Mouse (Mus musculus) hindbrain, embryonic 16.5 days (tissue): Measurements from ENCODE around the gene Phf1. TPM values are rescaled to one million over a fixed set of nuclear protein-coding genes. Genes with fewer than 3 reads are reported as not detected.
A peak's percentile ranks its signal among the peaks of the same experiment; 100 is the strongest.
"Not testable (repeated sequence)": the region's sequence is repeated elsewhere in the genome, so short reads cannot be mapped to it uniquely, and the experiment has no call there.

Source experiments
- ATAC-seq: fragments of 200-750 bp; cut with Nextera tagmentation; 2 replicates; pipeline ENCODE4 v1.8.0; 2017; ENCODE audit warnings: moderate TSS enrichment, moderate library complexity
- H3K27ac ChIP-seq: fragments of 300-500 bp; sonication (generic); 2 replicates; pipeline ENCODE4 v1.5.1; 2014; ENCODE audit warnings: low read depth, mild to moderate bottlenecking, control low read depth, low read length, moderate library complexity
- H3K27me3 ChIP-seq: fragments of 300-500 bp; sonication (generic); replicated peaks from 2 replicates; pipeline ENCODE4 v1.6.1; 2014; ENCODE audit warnings: low read length; ENCODE audit not compliant: control insufficient read depth, insufficient read depth
- H3K36me3 ChIP-seq: fragments of 300-500 bp; sonication (generic); 2 replicates; pipeline ENCODE4 v1.6.1; 2014; ENCODE audit warnings: mild to moderate bottlenecking, low read length, moderate library complexity, mixed read lengths; ENCODE audit not compliant: control insufficient read depth, insufficient read depth
- H3K4me1 ChIP-seq: fragments of 300-500 bp; sonication (generic); 2 replicates; pipeline ENCODE4 v1.6.1; 2014; ENCODE audit warnings: low read depth, low read length; ENCODE audit not compliant: control insufficient read depth, insufficient read depth
- H3K4me2 ChIP-seq: fragments of 300-500 bp; sonication (generic); 2 replicates; pipeline ENCODE4 v1.6.1; 2014; ENCODE audit warnings: mild to moderate bottlenecking, low read length, control low read depth, moderate library complexity
- H3K4me3 ChIP-seq: fragments of 300-500 bp; sonication (generic); 2 replicates; pipeline ENCODE4 v1.5.1; 2014; ENCODE audit warnings: mild to moderate bottlenecking, low read length, control low read depth, moderate library complexity
- H3K9ac ChIP-seq: fragments of 300-500 bp; sonication (generic); 2 replicates; pipeline ENCODE4 v1.6.1; 2014; ENCODE audit warnings: low read depth, mild to moderate bottlenecking, control low read depth, low read length, moderate library complexity
- H3K9me3 ChIP-seq: fragments of 300-500 bp; sonication (generic); 2 replicates; pipeline ENCODE4 v1.6.1; 2014; ENCODE audit warnings: mild to moderate bottlenecking, low read length, moderate library complexity; ENCODE audit not compliant: control insufficient read depth
- WGBS: fragments of 180-500 bp; shearing (Covaris S2); extraction: QIAGEN DNeasy Blood & Tissue Kit; methylation state at CpG from one replicate; pipeline ENCODE4 v1.1.7; 2014; 5-methylcytosine and 5-hydroxymethylcytosine counted together
- polyA plus RNA-seq: library from polyadenylated mRNA; unstranded; fragments of >200 nt; fragmentation: Nextera tagmentation; extraction: Ambion mirVana; gene quantifications from 2 replicates; pipeline ENCODE4 v1.2.1, GENCODE M21; 2015

Gene Phf1
- polyA plus RNA-seq, 1 experiment from 2014 or later: 30.3 TPM

DNA sequence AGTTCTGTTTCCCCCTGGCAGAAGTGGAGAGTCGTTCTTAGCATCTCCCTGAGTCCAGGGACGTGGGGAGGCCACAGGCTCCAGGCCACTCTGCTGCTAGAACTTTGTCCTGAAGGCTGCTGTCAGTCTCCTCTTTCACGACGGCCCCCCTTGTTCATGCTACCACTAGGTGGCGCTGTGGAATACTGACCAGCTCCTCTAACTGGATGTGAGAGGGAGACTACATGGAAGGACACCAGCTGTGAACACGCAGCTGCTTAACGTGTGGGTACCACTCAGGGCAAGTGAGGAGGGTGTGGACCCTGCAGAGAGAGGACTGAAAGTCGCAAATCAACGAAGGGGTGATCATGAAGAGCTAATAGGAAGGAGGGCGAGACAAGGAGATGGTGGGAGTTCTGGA, 37.3 kb upstream of the Phf1 start:
- Histone ChIP-seq H3K36me3 (no peaks in the 10 kb centered on the region), H3K9ac (no peak overlapping the region), H3K27me3 (0 out of 2 replicates have a peak, but pooled peaks cover 2% of the 10 kb centered on the region), H3K4me3 (no peak overlapping the region), H3K4me2 (no peak overlapping the region), H3K4me1 (peaks cover 6% of the 10 kb centered on the region), H3K27ac (no peak overlapping the region), H3K9me3 (no peaks in the 10 kb centered on the region)
- WGBS: 17% methylated on average over 10 of the region's 10 CpGs
- ATAC-seq: no peak

GRCm38 (mm10) chr17:26900916-26901315, 31.9 kb upstream of the Phf1 start:
- H3K4me3 ChIP-seq: no peak overlapping the region
- no peak overlapping the region for H3K4me2 ChIP-seq
- H3K9me3 ChIP-seq: no peaks in the 10 kb centered on the region
- H3K36me3 ChIP-seq: no peaks in the 10 kb centered on the region
- H3K9ac ChIP-seq: no peak overlapping the region
- H3K27ac ChIP-seq: no peak overlapping the region
- ATAC-seq: no peak
- 83% methylated on average over 6 of the region's 6 CpGs for WGBS
- H3K4me1 ChIP-seq: no peaks in the 10 kb centered on the region
- 0 out of 2 replicates have a peak, but pooled peaks cover 2% of the 10 kb centered on the region for H3K27me3 ChIP-seq

- ATAC-seq: no peak
- no peak overlapping the region for H3K4me2 ChIP-seq
- H3K9me3 ChIP-seq: no peaks in the 10 kb centered on the region
- H3K36me3 ChIP-seq: no peaks in the 10 kb centered on the region
- no peak overlapping the region for H3K9ac ChIP-seq
- H3K4me1 ChIP-seq: no peaks in the 10 kb centered on the region
- no peak overlapping the region for H3K27ac ChIP-seq
- no peak overlapping the region for H3K4me3 ChIP-seq
- no peaks in the 10 kb centered on the region for H3K27me3 ChIP-seq
- WGBS: 66% methylated on average over 5 of the region's 5 CpGs
These were observed 28.5 kb upstream of the Phf1 start for GRCm38 (mm10) chr17:26904320-26904719.

DNA sequence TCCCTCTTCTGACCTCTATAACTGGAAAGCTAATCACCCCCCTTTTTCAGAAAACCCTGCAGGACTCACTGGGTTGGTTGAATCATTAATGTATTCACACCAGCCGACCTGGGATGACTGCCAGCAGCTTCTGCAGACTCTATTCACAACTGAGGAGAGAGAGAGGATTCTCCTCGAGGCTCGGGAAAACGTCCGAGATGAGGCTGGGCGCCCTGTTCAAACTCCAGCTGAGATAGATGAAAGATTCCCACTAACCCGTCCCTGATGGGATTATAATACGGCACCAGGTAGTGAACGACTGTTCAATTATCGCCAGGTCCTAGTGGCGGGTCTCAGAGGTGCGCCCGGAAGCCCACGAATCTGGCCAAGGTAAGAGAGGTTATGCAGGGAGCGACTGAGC, 25.3 kb upstream of the Phf1 start:
- not testable (repeated sequence) for H3K36me3 ChIP-seq, H3K9ac ChIP-seq, H3K27ac ChIP-seq, H3K27me3 ChIP-seq, ATAC-seq, H3K9me3 ChIP-seq, H3K4me3 ChIP-seq, H3K4me1 ChIP-seq, H3K4me2 ChIP-seq
- 71% methylated on average over 14 of the region's 15 CpGs for WGBS

GRCm38 (mm10) chr17:26915248-26915647, 17.6 kb upstream of the Phf1 start:
- Histone ChIP-seq H3K36me3 (no peaks in the 10 kb centered on the region), H3K27me3 (no peaks in the 10 kb centered on the region), H3K4me3 (no peak overlapping the region), H3K9me3 (no peaks in the 10 kb centered on the region), H3K27ac (no peak overlapping the region), H3K9ac (no peak overlapping the region), H3K4me1 (peaks cover 3% of the 10 kb centered on the region; the same call in 1 of the 2 replicates), H3K4me2 (no peak overlapping the region)
- WGBS: 23% methylated on average over 1 of the region's 1 CpGs
- ATAC-seq: no peak

DNA sequence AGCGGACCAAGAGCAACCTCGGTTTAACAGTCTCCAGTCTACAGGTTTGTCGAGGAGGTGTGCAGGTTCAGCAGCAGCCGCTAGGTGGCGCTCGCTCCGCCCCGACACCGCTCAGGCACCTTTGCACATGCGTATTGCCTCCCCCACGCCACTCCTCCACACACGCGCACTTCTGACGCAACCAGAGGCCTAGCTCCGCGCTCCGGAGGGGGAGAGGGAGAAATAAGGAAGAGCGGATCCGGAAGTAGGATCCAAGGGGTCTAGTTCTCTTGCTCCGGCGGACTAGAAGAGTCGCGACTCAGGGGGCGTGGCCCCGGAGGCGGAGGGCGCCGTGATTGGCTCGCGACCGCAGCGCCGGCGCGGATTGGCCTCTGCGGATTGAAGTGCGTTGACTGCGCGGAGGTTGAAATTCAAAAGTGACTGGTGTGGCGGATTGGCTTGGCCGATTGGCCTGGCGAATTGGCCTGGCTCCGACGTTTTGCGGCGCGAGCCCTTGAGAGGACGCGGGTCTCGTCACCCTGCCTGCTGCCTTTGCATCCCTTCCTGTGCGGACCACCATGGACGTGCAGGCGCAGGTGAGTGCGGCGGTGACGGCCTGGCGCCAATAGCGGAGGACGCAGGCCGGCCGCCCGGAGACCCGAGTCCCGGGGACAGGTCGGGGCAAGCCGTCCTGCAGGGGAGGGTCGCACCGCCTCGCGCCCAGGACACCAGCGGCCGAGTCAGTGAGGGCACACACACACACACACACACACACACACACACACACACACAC, 16.0 kb upstream of the Phf1 start, which contains the start of gene Kifc5b:
Gene Kifc5b, plus strand, starts transcription at position 381 of the 772 bp plus-strand sequence.
- ATAC-seq: peak; percentile 100
- Histone ChIP-seq H3K9ac (peak within 1 kb of the TSS; percentile 65), H3K36me3 (no peaks in the 10 kb centered on the region), H3K27me3 (no peaks in the 10 kb centered on the region), H3K4me3 (peak within 1 kb of the TSS; percentile 68), H3K4me1 (peaks cover 3% of the 10 kb centered on the region; the same call in 1 of the 2 replicates), H3K27ac (no peak within 1 kb of the TSS), H3K9me3 (no peaks in the 10 kb centered on the region), H3K4me2 (peak within 1 kb of the TSS; percentile 75)
- WGBS: under 1% methylated on average over 63 of the region's 72 CpGs

GRCm38 (mm10) chr17:26917560-26917959, 15.3 kb upstream of the Phf1 start:
- 3% methylated on average over 12 of the region's 12 CpGs for WGBS
- not testable (repeated sequence) for H3K27me3 ChIP-seq, H3K27ac ChIP-seq, ATAC-seq, H3K4me1 ChIP-seq, H3K36me3 ChIP-seq, H3K9me3 ChIP-seq
- Histone ChIP-seq H3K9ac (peak overlapping the region; percentile 65), H3K4me3 (peak overlapping the region; percentile 68), H3K4me2 (peak overlapping the region; percentile 75)

DNA sequence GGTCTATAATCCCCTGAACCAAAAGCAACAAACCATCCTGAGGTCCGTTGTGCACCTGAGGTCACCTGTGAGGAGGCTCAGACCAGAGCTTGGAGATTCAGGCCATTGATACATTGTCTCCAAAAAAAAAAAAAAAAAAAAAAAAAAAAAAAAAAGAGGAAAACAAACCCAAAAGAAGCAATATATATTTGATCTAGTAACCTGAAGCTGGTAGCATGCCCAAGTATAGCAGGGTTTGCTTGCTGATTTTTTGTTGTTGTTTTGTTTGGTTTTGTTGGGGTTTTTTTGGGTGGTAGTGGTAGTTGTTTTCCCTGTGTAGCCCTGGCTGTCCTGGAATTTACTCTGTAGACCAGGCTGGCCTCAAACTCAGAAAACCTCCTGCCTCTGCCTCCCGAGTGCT, 14.5 kb upstream of the Phf1 start:
- Histone ChIP-seq H3K4me1 (peaks cover 3% of the 10 kb centered on the region; the same call in 1 of the 2 replicates), H3K27ac (no peak overlapping the region), H3K4me2 (peak overlapping the region; percentile 23; the same call in 1 of the 2 replicates), H3K36me3 (no peaks in the 10 kb centered on the region), H3K9ac (no peak overlapping the region), H3K9me3 (no peaks in the 10 kb centered on the region), H3K27me3 (no peaks in the 10 kb centered on the region), H3K4me3 (no peak overlapping the region)
- WGBS: 88% methylated on average over 2 of the region's 2 CpGs
- no peak for ATAC-seq

- not testable (repeated sequence) for H3K27ac ChIP-seq, H3K9me3 ChIP-seq, H3K4me2 ChIP-seq, H3K9ac ChIP-seq, H3K4me1 ChIP-seq, H3K27me3 ChIP-seq, H3K36me3 ChIP-seq, H3K4me3 ChIP-seq, ATAC-seq
- WGBS: 89% methylated on average over 2 of the region's 2 CpGs
These were observed 13.3 kb upstream of the Phf1 start for GRCm38 (mm10) chr17:26919516-26919915.
